Mouse (Mus musculus): Measurements from ENCODE around the gene Gas1.

DNA sequence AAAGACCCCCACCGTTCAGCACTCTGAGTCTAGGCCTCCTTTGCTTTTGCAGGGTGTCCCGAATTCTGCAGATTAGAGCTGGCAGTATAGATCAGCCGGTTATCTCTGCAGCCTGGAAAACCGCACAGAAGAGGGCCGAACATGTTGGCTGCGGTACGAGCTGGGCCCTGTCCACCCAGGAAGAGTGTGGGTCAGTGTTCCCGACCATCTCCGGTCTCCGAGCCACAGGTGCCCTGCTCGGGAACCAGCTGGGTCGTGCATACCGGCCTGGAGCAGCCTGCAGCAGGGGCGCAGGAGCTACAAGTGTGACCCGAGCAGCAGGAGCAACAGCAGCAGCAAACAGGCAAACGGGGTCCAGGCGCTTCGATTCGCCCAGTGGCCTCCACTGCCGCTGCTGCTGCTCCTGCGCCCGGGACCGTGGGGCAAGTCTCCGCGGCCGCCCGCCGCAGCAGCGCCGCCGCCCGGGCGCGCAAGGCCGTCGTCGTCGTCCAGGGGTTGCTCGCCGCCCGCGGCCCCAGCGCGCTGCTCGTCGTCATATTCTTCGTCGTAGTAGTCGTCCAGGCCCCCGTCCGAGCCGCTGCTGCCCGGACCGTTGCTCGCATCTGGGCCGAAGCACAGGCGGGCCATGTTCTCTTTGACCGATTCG, 1.6 kb downstream of the Gas1 start:
- no peak for TF ChIP-seq CTCF (IDR thresholded peaks at IDR 0.05)
- no peak for TF ChIP-seq EP300 (IDR thresholded peaks at IDR 0.05)
